Mouse (Mus musculus) forebrain, embryonic 12.5 days (tissue): ENCODE measurements around the gene Ceacam19. TPM values are rescaled to one million over a fixed set of nuclear protein-coding genes. Genes with fewer than 3 reads are reported as not detected.
"Not testable (repeated sequence)": the region's sequence is repeated elsewhere in the genome, so short reads cannot be mapped to it uniquely, and the experiment has no call there.

Experiments used
- ATAC-seq: fragments of 200-750 bp; cut with Nextera tagmentation; 2 replicates; pipeline ENCODE4 v1.8.0; 2017; ENCODE audit warnings: moderate TSS enrichment; ENCODE audit not compliant: low FRiP score
- H3K27ac ChIP-seq: fragments of 300-500 bp; sonication (generic); 2 replicates; pipeline ENCODE4 v1.5.1; 2016; ENCODE audit warnings: mild to moderate bottlenecking
- H3K27me3 ChIP-seq: fragments of 300-500 bp; sonication (generic); 2 replicates; pipeline ENCODE4 v1.6.1; 2016; ENCODE audit warnings: mild to moderate bottlenecking
- H3K36me3 ChIP-seq: fragments of 300-500 bp; sonication (generic); replicated peaks from 2 replicates; pipeline ENCODE4 v1.6.1; 2016; ENCODE audit warnings: mild to moderate bottlenecking
- H3K4me1 ChIP-seq: fragments of 300-500 bp; sonication (generic); 2 replicates; pipeline ENCODE4 v1.6.1; 2016
- H3K4me2 ChIP-seq: fragments of 300-500 bp; sonication (generic); 2 replicates; pipeline ENCODE4 v1.6.1; 2016; ENCODE audit warnings: mild to moderate bottlenecking, moderate library complexity
- H3K4me3 ChIP-seq: fragments of 300-500 bp; sonication (generic); replicated peaks from 2 replicates; pipeline ENCODE4 v1.5.1; 2016; ENCODE audit warnings: mild to moderate bottlenecking
- H3K9ac ChIP-seq: fragments of 300-500 bp; sonication (generic); 2 replicates; pipeline ENCODE4 v1.6.1; 2016; ENCODE audit warnings: mild to moderate bottlenecking
- H3K9me3 ChIP-seq: fragments of 300-500 bp; sonication (generic); 2 replicates; pipeline ENCODE4 v1.6.1; 2016
- WGBS: fragments of 180-500 bp; shearing (Covaris S2); methylation state at CpG from one replicate; pipeline ENCODE4 v1.1.7; 2016; 5-methylcytosine and 5-hydroxymethylcytosine counted together
- polyA plus RNA-seq: library from polyadenylated mRNA; unstranded; fragments of >200 nt; fragmentation: Nextera tagmentation; extraction: Ambion mirVana; gene quantifications from 2 replicates; pipeline ENCODE4 v1.2.1, GENCODE M21; 2016

The Ceacam19 gene
- polyA plus RNA-seq: not detected in 2 replicates

GRCm38 (mm10) chr7:19887849-19888248 lies at the start of gene Ceacam19:
Gene Ceacam19 (minus strand): TSS chr7:19887965.
- ATAC-seq: no peak
- no peak within 1 kb of the TSS for H3K27ac ChIP-seq
- no peaks in the 10 kb centered on the region for H3K4me1 ChIP-seq
- no peak within 1 kb of the TSS for H3K4me2 ChIP-seq
- H3K4me3 ChIP-seq: no peak within 1 kb of the TSS
- 74% methylated on average over 7 of the region's 7 CpGs for WGBS
- no peaks in the 10 kb centered on the region for H3K36me3 ChIP-seq
- H3K9ac ChIP-seq: no peak within 1 kb of the TSS
- H3K27me3 ChIP-seq: no peaks in the 10 kb centered on the region
- H3K9me3 ChIP-seq: 0 out of 2 replicates have a peak, but pooled peaks cover 10% of the 10 kb centered on the region

DNA sequence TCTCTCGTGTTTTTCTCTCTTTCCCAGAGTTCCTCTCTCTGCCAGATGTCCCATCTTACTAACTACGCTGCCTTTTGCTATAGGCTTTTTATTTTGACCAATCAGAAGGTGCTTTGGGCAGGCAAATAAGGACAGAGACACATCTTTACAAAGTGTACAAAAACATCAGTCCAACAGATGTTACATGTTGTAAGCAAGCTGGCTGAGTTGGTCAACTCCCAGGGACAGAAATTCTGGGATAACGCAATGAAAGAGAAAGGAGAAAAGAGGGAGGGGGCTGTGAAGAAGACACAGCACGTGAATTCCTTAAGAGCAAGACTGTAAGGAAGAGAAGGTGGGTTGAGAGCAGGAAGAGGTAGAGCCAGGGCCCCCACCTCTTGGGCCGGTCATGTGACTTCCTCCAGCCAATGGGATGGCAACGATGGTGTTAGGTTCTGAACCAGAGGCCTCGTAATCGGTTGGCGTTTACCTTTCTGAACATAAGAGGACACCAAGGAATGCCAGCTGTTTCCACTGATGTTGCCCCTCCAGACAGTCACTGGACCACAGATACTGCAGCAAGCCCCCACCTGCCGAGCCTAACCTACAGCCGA lies 49.6 kb upstream of the Ceacam19 start:
- Histone ChIP-seq H3K36me3 (no peaks in the 10 kb centered on the region), H3K4me1 (0 out of 2 replicates have a peak, but pooled peaks cover 4% of the 10 kb centered on the region), H3K4me2 (no peak overlapping the region), H3K27me3 (no peaks in the 10 kb centered on the region), H3K9me3 (no peaks in the 10 kb centered on the region), H3K27ac (no peak overlapping the region), H3K4me3 (no peak overlapping the region), H3K9ac (no peak overlapping the region)
- ATAC-seq: no peak
- 86% methylated on average over 11 of the region's 11 CpGs for WGBS

- Histone ChIP-seq H3K27me3 (no peaks in the 10 kb centered on the region), H3K27ac (no peak overlapping the region), H3K36me3 (no peaks in the 10 kb centered on the region), H3K4me1 (0 out of 2 replicates have a peak, but pooled peaks cover 6% of the 10 kb centered on the region), H3K9me3 (no peaks in the 10 kb centered on the region), H3K4me3 (no peak overlapping the region), H3K4me2 (no peak overlapping the region), H3K9ac (no peak overlapping the region)
- ATAC-seq: no peak
- 81% methylated on average over 6 of the region's 6 CpGs for WGBS
Observed at GRCm38 (mm10) chr7:19935961-19936360, 48.2 kb upstream of the Ceacam19 start.

GRCm38 (mm10) chr7:19935171-19935751 lies 47.5 kb upstream of the Ceacam19 start:
- H3K27ac ChIP-seq: no peak overlapping the region
- no peaks in the 10 kb centered on the region for H3K36me3 ChIP-seq
- no peak overlapping the region for H3K4me2 ChIP-seq
- H3K4me1 ChIP-seq: 0 out of 2 replicates have a peak, but pooled peaks cover 6% of the 10 kb centered on the region
- ATAC-seq: no peak
- no peak overlapping the region for H3K9ac ChIP-seq
- WGBS: 84% methylated on average over 20 of the region's 20 CpGs
- no peaks in the 10 kb centered on the region for H3K9me3 ChIP-seq
- no peaks in the 10 kb centered on the region for H3K27me3 ChIP-seq
- H3K4me3 ChIP-seq: no peak overlapping the region

- WGBS: 27% methylated on average over 21 of the region's 21 CpGs
Observed at GRCm38 (mm10) chr7:19932877-19933809, 45.4 kb upstream of the Ceacam19 start.

GRCm38 (mm10) chr7:19932133-19932876 lies 44.5 kb upstream of the Ceacam19 start:
- Histone ChIP-seq H3K36me3 (no peaks in the 10 kb centered on the region), H3K4me3 (no peak overlapping the region), H3K4me1 (0 out of 2 replicates have a peak, but pooled peaks cover 6% of the 10 kb centered on the region), H3K27ac (no peak overlapping the region), H3K4me2 (peak overlapping the region; percentile 46), H3K9me3 (no peaks in the 10 kb centered on the region), H3K27me3 (no peaks in the 10 kb centered on the region), H3K9ac (no peak overlapping the region)
- WGBS: 28% methylated on average over 13 of the region's 13 CpGs
- ATAC-seq: no peak

More at GRCm38 (mm10) chr7:19932877-19933809, 45.4 kb upstream of the Ceacam19 start:
- Histone ChIP-seq H3K27me3 (no peaks in the 10 kb centered on the region), H3K4me3 (peak overlapping the region; percentile 19), H3K4me2 (peak overlapping the region; percentile 46), H3K9ac (no peak overlapping the region), H3K27ac (no peak overlapping the region), H3K9me3 (no peaks in the 10 kb centered on the region), H3K36me3 (no peaks in the 10 kb centered on the region), H3K4me1 (0 out of 2 replicates have a peak, but pooled peaks cover 6% of the 10 kb centered on the region)
- peak; percentile 82; the same call in 1 of the 2 replicates for ATAC-seq

- H3K9ac ChIP-seq, H3K27me3 ChIP-seq, H3K4me2 ChIP-seq, H3K4me1 ChIP-seq, H3K9me3 ChIP-seq, H3K36me3 ChIP-seq, H3K27ac ChIP-seq, H3K4me3 ChIP-seq, ATAC-seq: not testable (repeated sequence)
- 73% methylated on average over 6 of the region's 6 CpGs for WGBS
Observed at GRCm38 (mm10) chr7:19930481-19930880, 42.7 kb upstream of the Ceacam19 start.

DNA sequence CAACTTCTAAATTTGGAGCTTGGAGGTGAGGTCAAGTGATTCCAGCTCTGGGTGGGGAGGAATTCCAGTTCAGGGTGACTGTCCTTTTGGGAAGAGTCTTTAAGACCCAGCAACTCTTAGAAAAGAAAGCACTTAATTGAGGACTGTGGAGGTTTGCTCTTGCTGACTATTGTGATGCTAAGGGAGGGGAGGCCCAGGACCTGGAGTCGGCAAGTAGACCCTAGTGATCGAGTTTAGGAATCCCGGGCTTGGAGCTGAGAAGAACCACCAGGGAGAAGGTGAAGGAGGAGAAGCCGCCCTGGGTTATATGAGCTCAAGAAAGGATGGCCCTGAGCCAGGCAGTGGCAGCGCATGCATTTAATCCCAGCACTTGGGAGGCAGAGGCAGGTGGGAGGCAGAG lies 40.7 kb upstream of the Ceacam19 start:
- H3K9ac ChIP-seq: no peak overlapping the region

GRCm38 (mm10) chr7:19926849-19927480 lies 39.2 kb upstream of the Ceacam19 start:
- H3K9ac ChIP-seq: no peak overlapping the region

More for the DNA sequence above, 40.7 kb upstream of the Ceacam19 start:
- Histone ChIP-seq H3K4me2 (no peak overlapping the region), H3K4me3 (no peak overlapping the region), H3K4me1 (peaks cover 9% of the 10 kb centered on the region; the same call in 1 of the 2 replicates), H3K36me3 (no peaks in the 10 kb centered on the region), H3K9me3 (no peaks in the 10 kb centered on the region), H3K27me3 (no peaks in the 10 kb centered on the region), H3K27ac (no peak overlapping the region)
- ATAC-seq: no peak
- 51% methylated on average over 5 of the region's 5 CpGs for WGBS

GRCm38 (mm10) chr7:19925376-19925775 lies 37.6 kb upstream of the Ceacam19 start:
- H3K4me2 ChIP-seq: no peak overlapping the region
- no peaks in the 10 kb centered on the region for H3K9me3 ChIP-seq
- H3K4me3 ChIP-seq: no peak overlapping the region
- peaks cover 3% of the 10 kb centered on the region; the same call in 1 of the 2 replicates for H3K4me1 ChIP-seq
- no peak overlapping the region for H3K27ac ChIP-seq
- no peaks in the 10 kb centered on the region for H3K27me3 ChIP-seq
- ATAC-seq: no peak
- whole genome bisulfite sequencing: 67% methylated on average over 1 of the region's 1 CpGs
- no peaks in the 10 kb centered on the region for H3K36me3 ChIP-seq
- no peak overlapping the region for H3K9ac ChIP-seq

More at GRCm38 (mm10) chr7:19926849-19927480, 39.2 kb upstream of the Ceacam19 start:
- Histone ChIP-seq H3K4me2 (no peak overlapping the region), H3K4me3 (no peak overlapping the region), H3K27ac (no peak overlapping the region), H3K36me3 (no peaks in the 10 kb centered on the region), H3K4me1 (peaks cover 3% of the 10 kb centered on the region; the same call in 1 of the 2 replicates), H3K9me3 (no peaks in the 10 kb centered on the region), H3K27me3 (no peaks in the 10 kb centered on the region)
- ATAC-seq: no peak
- 77% methylated on average over 2 of the region's 2 CpGs for WGBS

- WGBS: 16% methylated on average over 12 of the region's 15 CpGs
- H3K36me3 ChIP-seq: no peaks in the 10 kb centered on the region
- no peak overlapping the region for H3K9ac ChIP-seq
- H3K4me1 ChIP-seq: peaks cover 9% of the 10 kb centered on the region; the same call in 1 of the 2 replicates
- H3K27me3 ChIP-seq: no peaks in the 10 kb centered on the region
- no peak overlapping the region for H3K4me2 ChIP-seq
- no peak overlapping the region for H3K4me3 ChIP-seq
- H3K9me3 ChIP-seq: no peaks in the 10 kb centered on the region
- H3K27ac ChIP-seq: no peak overlapping the region
- no peak for ATAC-seq
Observed at GRCm38 (mm10) chr7:19923797-19924196, 36.0 kb upstream of the Ceacam19 start.
